Mouse (Mus musculus) bone marrow macrophage, adult 2 months (primary cell): ENCODE measurements at regions not wholly inside any gene's neighbourhood (a gene's known extent, or its start where the extent isn't known, plus 50 kb on each side); places are given as distances from the start of the nearest gene placed in this dataset.
A peak's percentile ranks its signal among the peaks of the same experiment; 100 is the strongest.
"Not testable (repeated sequence)": the region's sequence is repeated elsewhere in the genome, so short reads cannot be mapped to it uniquely, and the experiment has no call there.

Experiments used
- H3K27ac ChIP-seq: 2 replicates; pipeline ENCODE4 v1.5.1; 2012; ENCODE audit warnings: low read depth, low read length; ENCODE audit not compliant: insufficient read depth
- H3K4me1 ChIP-seq: 2 replicates; pipeline ENCODE4 v1.6.1; 2012; ENCODE audit warnings: low read length; ENCODE audit not compliant: control insufficient read depth, insufficient read depth
- H3K4me3 ChIP-seq: 2 replicates; pipeline ENCODE4 v1.5.1; 2012; ENCODE audit warnings: mild to moderate bottlenecking, low read length, moderate library complexity; ENCODE audit not compliant: insufficient read depth
- CTCF ChIP-seq: IDR thresholded peaks from 2 replicates; pipeline ENCODE4 v1.5.1; 2012; ENCODE audit warnings: low read depth, mild to moderate bottlenecking, low read length, moderate library complexity
- POLR2A ChIP-seq: IDR thresholded peaks from 2 replicates; pipeline ENCODE4 v1.6.1; 2012; ENCODE audit warnings: mild to moderate bottlenecking, low read depth, low read length, borderline replicate concordance

- H3K4me1 ChIP-seq, H3K4me3 ChIP-seq, H3K27ac ChIP-seq: not testable (repeated sequence)
These were observed 80.8 kb upstream of the Gm15446 start for GRCm38 (mm10) chr5:109842186-109842978.

DNA sequence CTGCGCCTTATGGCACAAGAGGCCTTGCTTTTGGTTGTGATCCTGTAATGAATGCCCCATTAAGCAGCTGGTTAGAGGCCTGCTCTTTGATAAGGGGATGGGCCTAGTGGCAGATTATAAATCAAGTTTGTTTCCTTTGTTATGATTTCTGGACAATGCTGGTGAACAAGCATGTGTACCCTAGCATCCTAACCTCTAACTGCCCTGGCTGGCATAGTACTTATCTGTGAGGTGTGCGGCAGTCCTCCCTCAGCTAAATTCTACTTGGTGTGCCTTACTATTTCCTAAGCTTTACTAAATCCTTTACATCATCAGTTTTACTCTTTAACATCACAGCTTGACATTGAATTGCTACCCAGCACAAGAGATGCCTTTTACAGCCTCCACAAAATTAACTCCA is 79.0 kb upstream of the Gm15446 start:
- peak overlapping the region; percentile 59; the same call in 1 of the 2 replicates for H3K4me3 ChIP-seq
- H3K27ac ChIP-seq, H3K4me1 ChIP-seq: not testable (repeated sequence)

DNA sequence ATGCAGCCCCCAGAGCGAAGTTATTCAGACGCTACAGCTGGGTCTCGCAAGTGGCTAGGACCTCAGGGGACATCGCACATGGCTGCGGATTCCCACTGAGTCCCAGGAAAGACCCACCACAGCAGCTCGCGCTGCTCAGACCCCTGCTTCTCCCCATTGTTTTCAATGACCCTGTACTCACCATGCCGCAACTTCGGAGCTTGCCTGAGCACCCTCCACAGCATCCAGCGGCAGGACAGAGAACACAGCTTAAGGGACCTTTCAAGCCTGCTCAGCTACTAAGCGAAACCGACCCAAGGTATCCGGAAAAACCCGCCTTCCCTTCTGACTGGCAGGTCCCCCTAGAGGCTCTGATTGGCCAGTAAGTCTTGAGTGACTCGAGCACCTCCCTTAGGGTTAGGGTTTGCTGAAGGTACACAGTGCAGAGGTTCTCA is 78.4 kb upstream of the Gm15446 start:
- H3K4me3 ChIP-seq = peak overlapping the region; percentile 59
- no peaks in the 10 kb centered on the region for H3K4me1 ChIP-seq
- TF ChIP-seq POLR2A = no peak
- TF ChIP-seq CTCF = no peak
- no peak overlapping the region for H3K27ac ChIP-seq

DNA sequence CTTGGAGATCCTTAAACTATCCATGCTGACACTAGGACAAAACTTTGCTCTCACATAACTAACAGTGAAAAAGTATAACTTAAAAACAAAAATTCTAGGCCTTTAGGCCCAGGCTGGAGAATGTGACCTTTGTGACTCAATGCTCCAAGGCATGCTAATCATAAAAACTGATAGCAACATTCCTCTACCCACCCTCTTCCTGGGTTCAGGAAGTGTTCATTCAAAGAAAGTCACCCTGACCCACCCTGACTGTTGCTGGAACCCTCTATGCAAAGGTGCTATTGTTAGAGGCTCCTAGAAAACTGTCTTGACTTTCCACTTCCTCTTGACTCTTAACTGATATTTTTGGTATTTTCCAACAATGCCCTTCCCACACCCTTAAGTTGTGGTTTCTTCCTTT is 72.0 kb upstream of the Gm15446 start:
- H3K4me1 ChIP-seq, H3K4me3 ChIP-seq: not testable (repeated sequence)

GRCm38 (mm10) chr5:109860402-109860801 is 62.8 kb upstream of the Gm15446 start:
- TF ChIP-seq CTCF (no peak), POLR2A (no peak)
- no peaks in the 10 kb centered on the region for H3K4me1 ChIP-seq
- no peak overlapping the region for H3K27ac ChIP-seq
- H3K4me3 ChIP-seq = no peak overlapping the region

More for the DNA sequence above, 72.0 kb upstream of the Gm15446 start:
- not testable (repeated sequence) for H3K27ac ChIP-seq

- not testable (repeated sequence) for H3K4me3 ChIP-seq, H3K4me1 ChIP-seq, H3K27ac ChIP-seq
These were observed 58.7 kb upstream of the Gm15446 start for GRCm38 (mm10) chr5:109864517-109864916.

GRCm38 (mm10) chr5:109865628-109866027 is 57.6 kb upstream of the Gm15446 start:
- no peak for TF ChIP-seq CTCF
- TF ChIP-seq POLR2A = no peak

DNA sequence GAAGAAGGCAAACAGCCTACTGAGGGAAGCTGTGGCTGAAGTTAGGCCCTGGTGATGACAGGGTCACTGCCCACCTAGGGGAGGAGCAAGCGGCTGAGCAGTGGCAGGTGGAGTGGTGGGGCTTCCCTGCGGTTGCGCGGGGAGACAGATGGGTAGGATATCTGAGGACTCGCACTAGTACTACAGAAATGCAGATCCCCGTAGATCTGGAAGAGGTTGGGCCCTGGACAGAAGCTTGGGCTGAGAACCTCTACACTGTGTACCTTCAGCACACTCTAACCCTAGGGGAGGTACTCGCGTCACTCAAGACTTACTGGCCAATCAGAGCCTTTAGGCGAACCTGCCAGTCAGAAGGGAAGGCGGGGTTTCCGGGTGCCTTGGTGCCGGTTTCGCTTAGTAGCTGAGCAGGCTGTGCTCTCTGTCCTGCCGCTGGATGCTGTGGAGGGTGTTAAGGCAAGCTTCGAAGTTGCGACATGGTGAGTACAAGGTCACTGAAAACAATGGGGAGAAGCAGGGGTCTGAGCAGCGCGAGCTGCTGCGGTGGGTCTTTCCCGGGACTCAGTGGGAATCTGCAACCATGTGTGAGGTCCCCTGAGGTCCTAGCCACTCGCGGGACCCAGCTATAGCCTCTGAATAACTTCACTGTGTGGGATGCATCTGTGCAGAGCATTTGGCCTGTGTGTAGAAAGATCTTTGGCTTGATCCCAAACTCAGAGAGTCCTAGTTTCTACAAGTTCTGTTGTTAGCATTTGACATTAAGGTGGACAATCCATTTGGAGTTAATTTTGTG is 56.7 kb upstream of the Gm15446 start:
- TF ChIP-seq CTCF (no peak), POLR2A (no peak)
- Histone ChIP-seq H3K4me3 (peak overlapping the region; percentile 79), H3K4me1 (0 out of 2 replicates have a peak, but pooled peaks cover 2% of the 10 kb centered on the region), H3K27ac (no peak overlapping the region)

More at GRCm38 (mm10) chr5:109865628-109866027, 57.6 kb upstream of the Gm15446 start:
- Histone ChIP-seq H3K4me3 (no peak overlapping the region), H3K27ac (no peak overlapping the region), H3K4me1 (0 out of 2 replicates have a peak, but pooled peaks cover 2% of the 10 kb centered on the region)

- H3K27ac ChIP-seq, H3K4me1 ChIP-seq: not testable (repeated sequence)
- peak overlapping the region; percentile 40 for H3K4me3 ChIP-seq
These were observed 56.0 kb upstream of the Gm15446 start for GRCm38 (mm10) chr5:109867221-109867620.
